Mouse (Mus musculus): ENCODE results near the gene Itgb4. TPM values are rescaled to one million over a fixed set of nuclear protein-coding genes. Genes with fewer than 3 reads are reported as not detected.

Gene Itgb4
- 2.5 and 2.8 TPM in 2 replicates for polyA plus RNA-seq (2012; rRNA removed)

GRCm38 (mm10) chr11:115974309-115975082 is at the start of gene Itgb4:
Itgb4 (plus strand) TSS chr11:115974709.
- peak within 1 kb of the TSS; percentile 45; the same call in 1 of the 2 replicates for H3K4me3 ChIP-seq (ENCODE audit: extremely low read depth, insufficient read depth, insufficient read length)
- peaks cover 3% of the 10 kb centered on the region; the same call in 1 of the 2 replicates for H3K4me1 ChIP-seq (ENCODE audit: control insufficient read depth, insufficient read depth, insufficient read length)
- WGBS: 11% methylated on average over 50 of the region's 58 CpGs
- no peak within 1 kb of the TSS for H3K27ac ChIP-seq (ENCODE audit: insufficient read depth, low read length)
- no peak for TF ChIP-seq POLR2A (IDR thresholded peaks at IDR 0.05; ENCODE audit: low read depth, low read length)
- H3K36me3 ChIP-seq (ENCODE audit: control insufficient read depth, insufficient read depth, low read length): no peaks in the 10 kb centered on the region
- DNase-seq (ENCODE audit: low read depth in 1 of 2, low spot score in 2 of 2): peak in 1 of 2 experiments; percentile 60
- peaks cover 6% of the 10 kb centered on the region for H3K27me3 ChIP-seq (ENCODE audit: control insufficient read depth, insufficient read depth, low read length)

GRCm38 (mm10) chr11:115929031-115929430 is 45.5 kb upstream of the Itgb4 start:
- H3K36me3 ChIP-seq (ENCODE audit: control insufficient read depth, insufficient read depth, low read length): no peaks in the 10 kb centered on the region
- H3K4me1 ChIP-seq (ENCODE audit: control insufficient read depth, insufficient read depth, insufficient read length): peaks cover 14% of the 10 kb centered on the region
- H3K4me3 ChIP-seq (ENCODE audit: extremely low read depth, insufficient read depth, insufficient read length): no peak overlapping the region
- no peaks in the 10 kb centered on the region for H3K27me3 ChIP-seq (ENCODE audit: control insufficient read depth, insufficient read depth, low read length)
- 43% methylated on average over 8 of the region's 8 CpGs for WGBS
- DNase-seq (ENCODE audit: low read depth in 1 of 2, low spot score in 2 of 2): peak in 1 of 2 experiments; percentile 52
- H3K27ac ChIP-seq (ENCODE audit: insufficient read depth, low read length): peak overlapping the region; percentile 81
- no peak for TF ChIP-seq POLR2A (IDR thresholded peaks at IDR 0.05; ENCODE audit: low read depth, low read length)
- no peak for TF ChIP-seq CTCF (IDR thresholded peaks at IDR 0.05; ENCODE audit: extremely low read depth, insufficient read depth, insufficient read length, insufficient replicate concordance)

GRCm38 (mm10) chr11:115929818-115930217 is 44.7 kb upstream of the Itgb4 start:
- TF ChIP-seq CTCF (IDR thresholded peaks at IDR 0.05; ENCODE audit: extremely low read depth, insufficient read depth, insufficient read length, insufficient replicate concordance): no peak
- no peak for TF ChIP-seq POLR2A (IDR thresholded peaks at IDR 0.05; ENCODE audit: low read depth, low read length)
- Histone ChIP-seq H3K27me3 (ENCODE audit: control insufficient read depth, insufficient read depth, low read length) (no peaks in the 10 kb centered on the region), H3K4me3 (ENCODE audit: extremely low read depth, insufficient read depth, insufficient read length) (no peak overlapping the region), H3K27ac (ENCODE audit: insufficient read depth, low read length) (peak overlapping the region; percentile 83), H3K4me1 (ENCODE audit: control insufficient read depth, insufficient read depth, insufficient read length) (peaks cover 14% of the 10 kb centered on the region), H3K36me3 (ENCODE audit: control insufficient read depth, insufficient read depth, low read length) (no peaks in the 10 kb centered on the region)
- WGBS: 24% methylated on average over 3 of the region's 3 CpGs
- DNase-seq (ENCODE audit: low read depth in 1 of 2, low spot score in 2 of 2): peak; percentile 17 to 64

- 0 out of 2 replicates have a peak overlapping the region, but pooled peaks have one; percentile 10 for H3K27ac ChIP-seq (ENCODE audit: insufficient read depth, low read length)
- WGBS: 45% methylated on average over 3 of the region's 3 CpGs
- no peaks in the 10 kb centered on the region for H3K36me3 ChIP-seq (ENCODE audit: control insufficient read depth, insufficient read depth, low read length)
- no peak for DNase-seq (ENCODE audit: low read depth in 1 of 2, low spot score in 2 of 2)
- H3K4me1 ChIP-seq (ENCODE audit: control insufficient read depth, insufficient read depth, insufficient read length): peaks cover 14% of the 10 kb centered on the region
- no peaks in the 10 kb centered on the region for H3K27me3 ChIP-seq (ENCODE audit: control insufficient read depth, insufficient read depth, low read length)
- no peak overlapping the region for H3K4me3 ChIP-seq (ENCODE audit: extremely low read depth, insufficient read depth, insufficient read length)
- TF ChIP-seq POLR2A (IDR thresholded peaks at IDR 0.05; ENCODE audit: low read depth, low read length) (no peak), CTCF (IDR thresholded peaks at IDR 0.05; ENCODE audit: extremely low read depth, insufficient read depth, insufficient read length, insufficient replicate concordance) (no peak)
These were observed 43.3 kb upstream of the Itgb4 start for GRCm38 (mm10) chr11:115931235-115931634.

- DNase-seq (ENCODE audit: low read depth in 1 of 2, low spot score in 2 of 2): peak; percentile 95 to 98
- Histone ChIP-seq H3K4me1 (ENCODE audit: control insufficient read depth, insufficient read depth, insufficient read length) (peaks cover 8% of the 10 kb centered on the region), H3K27ac (ENCODE audit: insufficient read depth, low read length) (peak within 1 kb of the TSS; percentile 30), H3K27me3 (ENCODE audit: control insufficient read depth, insufficient read depth, low read length) (no peaks in the 10 kb centered on the region), H3K4me3 (ENCODE audit: extremely low read depth, insufficient read depth, insufficient read length) (peak within 1 kb of the TSS; percentile 93), H3K36me3 (ENCODE audit: control insufficient read depth, insufficient read depth, low read length) (peaks cover 3% of the 10 kb centered on the region)
- TF ChIP-seq CTCF (IDR thresholded peaks at IDR 0.05; ENCODE audit: extremely low read depth, insufficient read depth, insufficient read length, insufficient replicate concordance): no peak
- peak; percentile 0; the same call in 1 of the 2 replicates for TF ChIP-seq POLR2A (IDR thresholded peaks at IDR 0.05; ENCODE audit: low read depth, low read length)
- under 1% methylated on average over 28 of the region's 28 CpGs for WGBS
These were observed 41.3 kb upstream of the Itgb4 start, which contains the start of the genes Sap30bp and Recql5 for GRCm38 (mm10) chr11:115933108-115933746. Sap30bp (plus strand) TSS chr11:115933282. Recql5 (minus strand) TSS chr11:115933477.

GRCm38 (mm10) chr11:115933747-115934110 is 40.8 kb upstream of the Itgb4 start:
- no peak for DNase-seq (ENCODE audit: low read depth in 1 of 2, low spot score in 2 of 2)
- under 1% methylated on average over 16 of the region's 16 CpGs for WGBS
- Histone ChIP-seq H3K36me3 (ENCODE audit: control insufficient read depth, insufficient read depth, low read length) (peaks cover 3% of the 10 kb centered on the region), H3K27ac (ENCODE audit: insufficient read depth, low read length) (peak overlapping the region; percentile 30; the same call in 1 of the 2 replicates), H3K4me1 (ENCODE audit: control insufficient read depth, insufficient read depth, insufficient read length) (peaks cover 4% of the 10 kb centered on the region; the same call in 1 of the 2 replicates), H3K4me3 (ENCODE audit: extremely low read depth, insufficient read depth, insufficient read length) (peak overlapping the region; percentile 93), H3K27me3 (ENCODE audit: control insufficient read depth, insufficient read depth, low read length) (no peaks in the 10 kb centered on the region)
- TF ChIP-seq CTCF (IDR thresholded peaks at IDR 0.05; ENCODE audit: extremely low read depth, insufficient read depth, insufficient read length, insufficient replicate concordance): no peak
- TF ChIP-seq POLR2A (IDR thresholded peaks at IDR 0.05; ENCODE audit: low read depth, low read length): no peak
